Mouse (Mus musculus): ENCODE results near the gene Mcm7.

DNA sequence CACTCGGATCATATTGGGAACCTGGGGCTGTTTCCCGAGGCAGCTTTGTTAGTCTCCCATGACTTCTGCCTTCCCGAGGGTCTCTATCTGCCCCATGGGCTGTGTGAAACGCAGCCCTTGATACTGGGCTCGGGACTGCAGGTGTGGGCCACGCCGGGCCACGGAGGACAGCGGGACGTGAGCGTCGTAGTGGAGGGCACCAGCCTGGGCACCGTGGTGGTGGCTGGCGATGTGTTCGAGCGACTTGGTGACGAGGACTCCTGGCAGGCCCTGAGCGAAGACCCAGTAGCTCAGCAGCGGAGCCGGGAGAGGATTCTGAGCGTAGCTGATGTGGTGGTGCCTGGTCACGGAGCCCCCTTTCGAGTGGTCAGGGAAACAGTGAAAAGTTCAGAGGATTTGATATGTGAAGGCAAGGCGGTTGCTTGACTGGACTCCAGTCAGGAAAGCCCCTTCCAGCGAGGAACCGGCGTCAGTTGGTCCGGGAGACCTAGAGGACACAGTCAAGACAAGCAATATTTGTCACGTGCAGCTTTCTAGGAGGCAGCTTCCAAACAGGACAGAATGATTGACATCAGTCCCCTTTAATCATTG is 22.6 kb upstream of the Mcm7 start:
- no peak for TF ChIP-seq ELF1 (IDR thresholded peaks at IDR 0.05; ENCODE audit: low read depth, low read length)
- TF ChIP-seq ETS1 (conservative IDR thresholded peaks at IDR 0.05; ENCODE audit: low read depth, low read length), result no peak
- no peak for TF ChIP-seq ZMIZ1 (IDR thresholded peaks at IDR 0.05; ENCODE audit: low read depth, low read length)
- no peak for TF ChIP-seq CTCF (conservative IDR thresholded peaks at IDR 0.05 in 1 of 2, IDR thresholded peaks at IDR 0.05 in 1 of 2; ENCODE audit: low read depth in 2 of 2, low read length in 2 of 2)
- TF ChIP-seq KAT2A (IDR thresholded peaks at IDR 0.05; ENCODE audit: insufficient replicate concordance, low read length), result no peak
- no peak for TF ChIP-seq CHD2 (IDR thresholded peaks at IDR 0.05; ENCODE audit: low read length)
- TF ChIP-seq E2F4 (IDR thresholded peaks at IDR 0.05; ENCODE audit: insufficient replicate concordance, low read depth, low read length), result no peak
- no peak for TF ChIP-seq POLR2A (IDR thresholded peaks at IDR 0.05; ENCODE audit: low read depth, low read length)
- TF ChIP-seq NRF1 (IDR thresholded peaks at IDR 0.05; ENCODE audit: low read depth, low read length), result no peak

Measured in CH12.LX (cell line).